Mouse (Mus musculus) brain, embryonic 14.5 days (tissue): ENCODE results near the gene Dgkg.

Source experiments
- CTCF ChIP-seq: fragments of 200-500 bp; IDR thresholded peaks from 2 replicates; pipeline ENCODE4 v1.5.1; 2012; ENCODE audit warnings: inconsistent platforms, mild to moderate bottlenecking, moderate library complexity, borderline replicate concordance; ENCODE audit not compliant: insufficient read depth, insufficient read length; ENCODE audit errors: extremely low read depth
- POLR2A ChIP-seq: fragments of 200-500 bp; IDR thresholded peaks from 2 replicates; pipeline ENCODE4 v1.6.1; 2012; ENCODE audit warnings: mild to moderate bottlenecking, inconsistent platforms, borderline replicate concordance; ENCODE audit not compliant: poor library complexity, insufficient read depth, insufficient read length, severe bottlenecking; ENCODE audit errors: extremely low read depth

GRCm38 (mm10) chr16:22625987-22626386 lies 31.0 kb downstream of the Dgkg start:
- no peak for TF ChIP-seq CTCF
- no peak for TF ChIP-seq POLR2A
